Mouse (Mus musculus): ENCODE results near the gene Snf8. TPM values are rescaled to one million over a fixed set of nuclear protein-coding genes. Genes with fewer than 3 reads are reported as not detected.

The Snf8 gene
- total RNA-seq (2021): 100 to 1,000 TPM in 1 of 2 experiments, 10 to 100 TPM in 1; 99.2 to 113 TPM

DNA sequence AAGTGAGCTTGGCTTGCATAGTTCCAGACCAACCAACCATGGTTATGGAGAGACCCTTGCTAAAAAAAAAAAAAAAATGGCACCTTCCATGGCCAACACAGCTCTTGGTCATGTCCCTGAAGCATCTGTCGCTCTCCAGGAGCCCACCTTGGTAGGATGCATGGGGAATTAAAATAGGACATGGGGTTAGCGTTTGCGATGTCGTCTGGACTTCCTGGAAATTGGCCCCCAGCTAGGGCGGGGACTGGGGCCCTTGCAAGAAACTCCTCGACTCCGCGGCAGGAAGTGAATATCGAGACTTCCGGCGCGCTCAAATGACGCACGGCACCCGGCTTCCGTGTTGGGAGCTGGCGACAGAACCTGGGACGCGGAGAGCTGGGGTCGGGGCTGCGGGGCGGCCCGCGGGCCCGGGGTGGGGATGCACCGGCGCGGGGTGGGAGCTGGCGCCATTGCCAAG lies at the start of gene Snf8:
Snf8 (plus strand) TSS at position 290 of the 457 bp plus-strand sequence.
- intact Hi-C loops (cut with DNase I): loop anchor here (5.0 kb wide), 3 partner anchors 43 to 207 kb away; partner anchors contain the start of gene Atp5g1
- DNase-seq (ENCODE audit: low spot score in 2 of 2): peak; percentile 96

DNA sequence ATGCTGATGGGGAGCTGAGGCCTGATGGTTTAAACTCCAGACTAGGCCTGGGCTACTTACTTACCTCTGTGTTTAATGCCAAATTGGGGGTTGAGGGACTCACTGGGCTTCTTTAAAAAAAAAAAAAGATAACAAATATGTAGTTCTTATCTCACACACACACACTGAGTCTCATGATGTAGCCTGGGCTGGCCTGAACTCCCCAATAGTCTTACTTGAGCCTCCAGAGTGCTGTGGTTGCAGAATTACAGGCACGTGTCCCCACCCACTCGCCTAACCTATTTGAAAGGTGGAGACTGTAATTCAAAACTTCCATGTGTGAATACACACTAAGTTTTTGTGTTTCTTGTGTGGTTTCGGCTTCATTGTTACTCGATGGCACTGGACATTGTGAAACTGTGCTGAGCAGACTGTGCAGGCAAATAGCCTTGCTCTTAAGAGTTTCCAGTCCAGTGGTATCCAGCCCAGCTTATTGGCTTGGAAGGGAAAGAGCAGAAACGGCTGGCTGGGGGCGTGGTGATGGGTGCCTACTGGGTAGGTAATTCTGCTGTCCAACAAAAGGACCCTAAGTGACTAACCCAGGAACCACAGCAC lies 46.7 kb upstream of the Snf8 start:
- intact Hi-C loops (cut with DNase I): no loop called here
- no peak for DNase-seq (ENCODE audit: low spot score in 2 of 2)

DNA sequence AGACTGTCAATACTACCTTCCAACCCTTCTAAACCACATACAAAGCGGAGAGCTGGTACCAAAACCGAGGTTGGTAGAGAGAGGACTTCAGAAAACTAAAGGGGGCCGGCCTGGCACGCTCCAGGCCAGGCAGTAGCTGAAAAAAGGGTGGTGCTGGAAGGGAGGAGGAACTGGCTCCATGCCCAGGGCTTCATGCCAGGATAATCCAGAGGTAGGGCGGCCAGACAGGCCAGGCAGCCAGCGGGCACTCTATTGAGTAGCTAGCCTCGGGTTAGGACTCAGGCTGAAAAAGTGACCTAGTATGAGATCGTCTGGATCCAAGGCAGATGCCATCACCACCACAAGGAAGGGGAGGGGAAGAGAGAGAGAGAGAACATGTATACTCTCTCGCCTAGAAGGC lies 46.2 kb upstream of the Snf8 start:
- no peak for DNase-seq (ENCODE audit: low spot score in 2 of 2)
- intact Hi-C loops (cut with DNase I): no loop called here

DNA sequence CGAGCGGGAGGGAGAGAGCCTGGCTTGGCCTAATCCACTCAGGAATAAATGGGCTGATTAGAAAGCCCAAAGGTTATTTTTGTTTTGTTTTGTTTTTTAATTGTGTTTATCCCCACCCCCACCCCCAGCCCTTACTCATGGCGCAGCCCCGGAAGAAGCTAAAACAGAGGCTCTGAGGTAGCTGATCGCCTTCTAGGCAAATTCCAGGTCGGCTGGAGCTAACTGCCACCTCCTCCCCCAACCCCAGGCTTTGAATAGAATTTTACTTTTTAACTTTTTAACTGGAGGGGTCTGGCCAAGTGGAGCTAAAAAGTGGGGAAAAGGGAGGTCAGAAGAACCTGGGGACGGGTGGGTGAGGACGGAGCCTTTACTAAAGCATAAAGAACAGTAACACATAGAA lies 44.8 kb upstream of the Snf8 start:
- intact Hi-C loops (cut with DNase I): no loop called here

DNA sequence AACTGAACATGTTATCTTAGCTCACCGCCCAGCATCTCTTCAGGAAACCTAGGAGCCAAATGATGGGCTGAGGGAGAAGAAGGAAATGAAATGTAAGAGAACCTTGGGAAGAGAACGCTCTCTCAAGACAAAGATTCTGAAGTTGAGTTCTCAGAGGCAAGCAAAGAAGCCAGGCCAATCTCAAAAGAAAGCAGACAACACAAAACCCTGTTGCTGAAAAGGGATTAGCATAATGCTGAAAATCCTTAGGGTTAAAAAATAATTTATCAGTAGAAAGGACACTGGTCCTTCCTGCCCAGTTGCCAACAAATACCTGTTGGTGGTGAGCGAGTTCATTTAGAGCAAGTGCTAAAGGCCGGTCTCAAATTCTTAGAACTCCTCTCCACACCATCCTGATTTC lies 44.3 kb upstream of the Snf8 start:
- intact Hi-C loops (cut with DNase I): no loop called here
- DNase-seq (ENCODE audit: low spot score in 2 of 2): no peak

More for the DNA sequence above, 44.8 kb upstream of the Snf8 start:
- no peak for DNase-seq (ENCODE audit: low spot score in 2 of 2)

DNA sequence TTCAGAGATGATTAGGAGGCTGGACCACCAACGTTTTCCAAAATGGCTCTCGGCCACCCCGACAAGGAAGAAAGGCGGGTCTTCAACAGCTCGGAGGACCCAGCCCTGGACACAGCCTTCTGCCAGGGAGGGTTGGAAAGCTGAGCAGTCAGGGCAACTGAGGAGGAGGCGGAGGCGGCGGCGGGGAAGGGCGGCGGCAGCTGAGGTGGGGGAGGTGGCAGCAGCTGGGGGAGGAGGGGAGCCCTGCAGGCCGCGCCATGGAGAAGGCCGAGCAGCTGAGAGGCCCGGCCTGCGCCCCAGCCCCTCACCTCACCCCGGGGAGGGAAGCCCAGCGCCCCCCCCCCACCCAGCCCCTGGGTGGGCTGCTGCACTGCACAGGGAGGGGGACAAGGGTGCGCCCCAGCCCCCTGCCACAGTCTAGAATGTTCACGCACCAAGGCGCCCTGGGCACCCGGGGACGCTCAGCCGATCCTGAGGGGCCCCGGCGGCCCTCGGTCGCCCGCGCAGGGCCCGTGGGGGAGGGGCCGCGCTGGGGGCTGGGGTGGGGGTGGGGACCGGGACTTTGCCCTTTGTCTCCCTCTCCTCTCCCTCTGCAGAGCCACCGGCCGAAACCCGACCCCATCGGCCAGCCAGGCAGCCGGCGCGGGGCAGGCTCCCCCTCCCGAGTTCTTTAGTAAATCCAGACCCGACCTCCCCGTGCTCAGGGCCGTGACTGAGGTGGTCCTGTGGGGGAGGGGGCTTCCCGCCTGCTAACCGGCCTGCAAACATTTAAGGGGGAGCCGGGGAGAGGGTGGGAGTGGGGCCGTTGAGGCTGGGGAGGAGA lies 43.6 kb upstream of the Snf8 start:
- no peak for DNase-seq (ENCODE audit: low spot score in 2 of 2)
- intact Hi-C loops (cut with DNase I): no loop called here

DNA sequence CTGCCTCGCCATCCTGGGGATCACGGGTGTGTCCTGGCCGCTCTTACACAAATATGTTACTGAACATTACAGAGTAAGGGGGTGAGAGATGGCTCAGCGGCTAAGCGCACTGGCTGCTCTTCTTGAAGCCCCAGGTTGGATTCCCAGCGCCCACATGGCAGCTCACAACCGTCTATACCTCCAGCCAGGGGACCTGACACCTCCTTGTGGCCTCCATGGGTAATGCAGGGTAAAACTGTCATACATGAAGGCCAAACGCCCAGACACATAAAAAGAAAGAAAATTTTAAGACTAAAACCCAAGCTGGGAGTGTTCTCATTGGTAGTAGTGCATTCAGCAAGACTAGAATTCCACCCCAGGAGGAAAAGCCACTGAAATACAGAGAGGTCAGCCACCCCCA lies 40.5 kb upstream of the Snf8 start:
- intact Hi-C loops (cut with DNase I): no loop called here
- no peak for DNase-seq (ENCODE audit: low spot score in 2 of 2)

DNA sequence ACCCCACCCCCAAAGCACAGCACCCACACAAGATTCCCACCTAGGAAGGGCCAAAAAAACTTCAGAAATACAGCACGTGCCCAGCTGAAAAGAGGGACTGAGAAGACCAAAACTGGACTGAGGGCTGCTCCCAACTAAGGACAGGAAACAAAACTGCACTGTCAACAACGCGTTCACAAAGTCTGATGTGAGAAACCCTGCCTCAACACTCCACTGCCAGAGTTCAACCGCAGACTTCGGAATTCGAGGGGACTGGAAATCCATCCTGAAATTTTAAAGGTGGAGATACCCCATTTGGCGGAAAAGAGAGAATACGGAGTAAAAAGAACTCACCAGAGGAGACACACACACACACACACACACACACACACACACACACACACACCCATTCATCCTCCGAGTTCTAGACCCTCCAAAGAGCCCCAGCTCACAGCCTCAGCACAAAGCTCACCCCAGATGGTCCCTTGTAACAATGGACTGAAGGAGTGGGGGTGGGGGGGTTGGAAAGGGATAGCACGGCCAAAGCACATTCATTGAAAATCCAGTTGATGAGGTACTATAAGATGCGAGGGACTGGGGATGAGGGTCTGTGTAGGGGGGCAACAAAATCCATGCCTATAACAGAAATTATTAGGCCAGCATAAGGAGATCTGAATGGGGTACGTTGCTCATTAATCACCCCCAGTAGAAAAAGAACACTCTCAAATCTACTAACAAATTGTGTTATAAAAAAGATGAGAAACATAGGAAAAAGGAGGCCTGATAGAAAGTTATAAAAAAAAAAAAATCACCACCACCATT lies 31.4 kb upstream of the Snf8 start:
- DNase-seq (ENCODE audit: low spot score in 2 of 2): no peak
- intact Hi-C loops (cut with DNase I): loop anchor here (10.0 kb wide), 4 partner anchors 172 to 858 kb away; partner anchors contain the start of genes Dlx4 and Hoxb4

DNA sequence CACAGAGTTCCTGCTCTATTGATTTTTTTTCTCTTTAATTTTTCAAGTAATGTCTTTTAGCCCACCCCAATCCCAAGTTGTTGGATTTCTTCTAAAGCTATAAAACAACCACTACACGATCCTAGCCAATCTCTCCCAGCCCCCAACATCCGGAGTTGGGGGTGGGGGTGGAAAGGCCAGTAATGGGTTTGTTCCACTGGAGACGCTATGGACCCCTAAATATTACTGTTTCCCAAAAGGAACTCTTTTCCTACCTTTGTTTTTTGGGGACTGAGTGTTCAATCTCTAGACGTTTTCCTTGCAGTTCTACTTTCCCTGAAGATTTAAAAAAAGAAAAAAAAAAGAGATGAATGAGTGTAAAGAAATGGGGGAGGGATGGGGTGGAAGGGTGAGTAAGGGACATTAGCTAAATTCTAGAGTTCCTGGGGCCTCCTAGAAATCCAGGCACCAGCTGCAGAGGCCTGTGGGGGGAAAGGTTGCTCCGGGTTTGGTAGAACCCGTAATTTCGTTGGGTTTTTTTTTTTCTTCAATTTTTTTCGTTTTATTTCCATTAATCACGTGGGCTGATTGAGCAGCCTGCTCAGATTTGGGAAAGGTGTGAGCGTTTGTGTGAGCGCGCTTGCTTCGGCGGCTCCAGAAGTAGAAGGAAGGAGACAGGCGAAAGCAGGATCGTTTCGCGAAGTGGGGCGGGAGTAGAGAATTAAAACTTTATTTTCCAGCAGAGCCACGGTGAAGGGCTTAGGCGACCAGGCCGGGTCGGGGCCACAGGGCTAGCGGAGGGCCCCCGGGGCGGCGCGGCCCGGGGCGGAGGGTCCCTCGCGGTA lies 30.5 kb upstream of the Snf8 start:
- intact Hi-C loops (cut with DNase I): loop anchor here (10.0 kb wide), 4 partner anchors 171 to 859 kb away; partner anchors contain the start of genes Dlx4 and Hoxb4
- DNase-seq (ENCODE audit: low spot score in 2 of 2): no peak

DNA sequence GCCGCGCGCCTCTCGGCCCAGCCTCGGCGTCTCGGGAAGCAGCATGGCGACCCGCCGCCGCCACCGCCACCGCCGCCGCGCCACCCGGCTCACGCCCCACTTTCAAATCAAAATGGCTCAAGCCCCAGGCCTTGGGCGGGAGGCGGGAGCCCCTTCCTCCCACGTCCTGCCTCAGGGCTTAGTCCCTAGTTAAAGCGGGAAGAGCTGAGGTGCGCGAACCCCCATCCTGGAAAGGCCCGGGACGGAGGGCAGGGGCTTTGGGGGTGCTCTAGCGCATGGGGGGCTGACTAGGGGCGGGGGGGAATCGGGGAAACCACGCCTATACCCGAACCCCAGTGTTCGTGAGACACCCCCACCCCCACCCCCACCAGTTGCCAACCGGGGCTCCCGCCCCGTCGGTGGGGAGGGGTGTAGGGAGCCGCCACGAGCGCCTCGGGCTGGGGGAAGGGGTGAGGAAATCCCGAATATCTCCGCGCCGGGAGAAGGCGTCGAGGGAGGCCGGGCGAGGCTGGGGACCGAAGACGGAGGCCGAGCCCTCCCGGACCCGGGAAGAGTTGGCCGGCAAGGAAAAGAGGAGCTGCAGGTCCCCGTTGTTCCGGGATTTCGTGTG lies 29.8 kb upstream of the Snf8 start:
- intact Hi-C loops (cut with DNase I): loop anchor here (5.0 to 10.0 kb wide), 6 partner anchors 93 to 860 kb away; partner anchors contain the start of genes B4galnt2, Dlx4 and Hoxb4
- DNase-seq (ENCODE audit: low spot score in 2 of 2): no peak

DNA sequence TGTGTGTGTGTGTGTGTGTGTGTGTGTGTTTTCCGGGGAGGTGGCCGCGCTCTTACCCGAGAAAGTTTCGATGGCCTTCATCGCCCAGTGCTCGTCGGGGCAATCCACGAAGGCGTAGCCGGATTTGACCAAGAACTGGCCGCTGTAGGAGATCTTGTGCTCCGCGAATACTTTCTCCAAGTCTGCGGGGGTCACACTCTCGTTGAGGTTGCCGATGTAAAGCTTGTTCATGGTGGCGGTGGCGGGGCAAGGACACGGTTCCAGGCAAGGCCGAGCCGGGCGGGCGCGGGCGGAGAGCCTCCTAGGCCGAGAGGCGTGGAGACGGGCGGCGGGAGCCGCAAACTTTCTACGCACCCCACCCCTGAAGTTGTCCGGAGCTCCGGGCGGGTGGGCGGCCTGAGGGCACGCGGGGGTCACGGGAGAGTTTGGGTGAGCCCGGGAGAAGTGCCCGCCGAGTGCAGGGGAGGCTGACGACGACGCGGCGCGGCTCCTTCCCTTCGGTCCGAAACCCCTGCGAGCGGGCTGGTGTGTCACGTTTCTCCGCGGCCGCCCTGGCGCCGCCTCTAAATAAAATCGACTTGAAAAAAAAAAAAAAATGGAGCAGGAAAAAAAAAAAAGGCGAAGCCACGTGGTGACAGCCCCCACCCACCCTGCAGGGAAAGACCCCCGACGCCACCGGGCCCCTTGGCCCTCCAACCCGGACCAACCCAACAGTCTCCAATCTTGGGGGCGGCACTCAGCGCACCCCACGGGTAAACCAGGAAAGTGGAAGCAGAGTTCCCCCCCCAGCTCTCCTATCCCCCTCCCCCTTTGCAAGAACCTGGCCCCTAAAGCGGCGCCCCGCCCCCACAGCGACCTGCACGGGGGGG lies 29.0 kb upstream of the Snf8 start, which contains the start of gene Igf2bp1:
Igf2bp1 (minus strand) TSS at position 538 of the 869 bp plus-strand sequence.
- intact Hi-C loops (cut with DNase I): loop anchor here (5.0 to 10.0 kb wide), 6 partner anchors 93 to 861 kb away; partner anchors contain the start of genes B4galnt2, Dlx4 and Hoxb4

DNA sequence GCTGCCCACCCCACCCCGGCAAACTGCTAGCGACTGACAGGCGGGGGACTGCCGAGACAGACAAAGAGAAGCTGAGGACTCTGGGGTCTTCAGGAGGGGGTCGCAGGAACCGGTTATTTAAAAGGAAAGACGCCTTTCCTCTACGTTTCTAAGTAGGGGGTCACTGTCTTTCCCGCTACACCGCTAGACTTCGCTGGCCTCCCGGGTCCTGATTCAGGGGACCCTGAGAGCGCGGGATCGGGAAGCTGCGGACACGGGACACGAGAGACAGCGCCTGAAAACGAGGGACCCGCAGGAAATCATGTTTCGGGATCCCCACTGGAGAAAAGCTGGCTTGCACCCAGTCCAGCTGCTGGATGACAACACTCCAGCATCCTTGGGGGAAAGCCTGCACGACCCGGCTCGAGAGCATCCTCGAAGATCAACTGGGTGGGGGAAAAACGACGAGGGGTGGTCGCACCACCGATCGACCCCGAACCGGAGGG lies 28.3 kb upstream of the Snf8 start:
- intact Hi-C loops (cut with DNase I): loop anchor here (5.0 to 10.0 kb wide), 6 partner anchors 94 to 862 kb away; partner anchors contain the start of genes B4galnt2, Dlx4 and Hoxb4
- no peak for DNase-seq (ENCODE audit: low spot score in 2 of 2)

More for the DNA sequence above, 29.0 kb upstream of the Snf8 start, which contains the start of gene Igf2bp1:
- no peak for DNase-seq (ENCODE audit: low spot score in 2 of 2)

DNA sequence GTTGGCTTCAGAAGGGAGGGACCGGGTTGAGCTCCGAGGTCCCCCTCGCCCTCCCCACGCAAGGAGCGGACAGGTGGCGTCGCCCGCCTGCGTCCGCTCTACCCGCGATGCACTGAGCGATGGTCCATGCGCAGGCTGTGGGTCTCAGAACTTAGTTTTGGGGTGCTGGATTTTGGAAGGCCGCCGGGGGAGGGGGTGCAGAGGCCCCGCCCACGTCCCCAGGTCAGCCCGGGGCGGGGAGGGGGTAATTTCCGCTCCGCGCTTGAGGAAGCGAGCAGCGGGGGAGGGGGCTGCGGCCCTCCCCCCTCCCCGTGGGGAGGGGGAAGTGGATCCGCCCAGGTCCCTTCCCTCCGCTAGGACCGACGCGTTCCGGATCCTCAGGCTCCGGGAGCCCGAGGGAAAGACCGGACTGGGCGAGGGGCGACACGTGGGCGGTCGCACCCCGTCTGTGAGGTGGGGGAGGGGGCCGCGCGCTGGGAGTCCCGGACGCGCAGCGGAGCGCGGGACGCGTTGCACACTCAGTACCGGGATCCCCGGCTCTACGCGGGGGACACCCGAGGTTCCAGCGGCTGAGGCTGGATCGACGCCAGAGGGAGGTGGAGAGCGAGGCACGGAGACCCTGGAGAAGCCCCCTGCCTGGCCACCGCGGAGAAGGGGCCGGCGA lies 27.7 kb upstream of the Snf8 start:
- DNase-seq (ENCODE audit: low spot score in 2 of 2): no peak
- intact Hi-C loops (cut with DNase I): loop anchor here (5.0 to 10.0 kb wide), 6 partner anchors 95 to 862 kb away; partner anchors contain the start of genes B4galnt2, Dlx4 and Hoxb4

DNA sequence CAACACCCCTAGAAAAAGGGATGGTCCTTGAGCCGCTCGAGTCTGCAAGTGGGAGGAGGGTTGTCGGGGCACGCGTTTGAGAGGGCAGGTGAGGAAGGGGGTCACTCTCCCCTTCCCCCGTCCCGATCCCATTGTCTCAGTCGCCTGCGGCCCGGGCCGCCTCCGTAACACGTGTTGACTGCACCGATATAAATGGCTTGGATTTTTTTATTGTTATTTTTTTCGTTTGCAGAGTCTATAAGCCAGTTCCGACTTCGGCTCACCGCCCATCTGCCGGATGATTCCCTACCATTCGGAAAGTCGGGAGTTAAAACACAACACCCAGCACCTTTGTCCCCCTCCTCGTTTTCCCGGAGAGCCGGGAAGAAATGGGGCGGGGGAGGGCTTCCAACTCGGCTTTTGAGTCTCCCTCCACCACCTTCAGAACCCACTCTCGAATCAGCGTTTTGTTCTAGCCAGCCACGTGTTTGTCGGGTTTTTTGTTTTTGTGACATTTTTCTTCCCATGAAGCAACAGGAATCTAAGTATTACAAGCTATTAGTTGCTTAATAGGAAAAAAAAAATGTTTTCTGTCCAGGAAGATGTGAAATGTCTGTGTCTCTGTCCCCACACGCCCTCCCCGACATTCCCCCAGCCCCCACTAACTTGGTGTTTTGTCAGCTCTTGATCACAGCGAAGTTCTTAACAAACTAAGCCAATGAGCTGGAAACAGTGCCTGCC lies 27.0 kb upstream of the Snf8 start:
- no peak for DNase-seq (ENCODE audit: low spot score in 2 of 2)
- intact Hi-C loops (cut with DNase I): loop anchor here (5.0 to 10.0 kb wide), 6 partner anchors 95 to 863 kb away; partner anchors contain the start of genes B4galnt2, Dlx4 and Hoxb4

DNA sequence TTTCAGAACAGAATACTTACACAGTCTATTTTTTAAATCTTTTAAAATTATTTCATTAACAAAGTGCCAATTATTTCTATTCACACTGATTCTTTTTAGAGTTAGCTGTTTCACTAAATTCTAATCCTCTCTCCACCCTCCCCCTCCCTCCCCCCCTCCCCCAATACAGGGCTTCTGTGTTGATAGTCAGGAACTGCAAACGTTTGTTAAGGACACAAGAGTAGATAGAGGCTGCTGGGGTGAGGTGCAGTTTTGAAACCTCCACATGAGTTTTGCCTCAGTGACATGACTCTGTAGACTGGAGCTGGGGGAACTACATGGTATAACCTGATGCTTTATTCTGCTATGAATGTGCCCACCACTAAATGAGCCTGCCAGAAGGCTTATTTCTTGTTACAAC lies 25.9 kb upstream of the Snf8 start:
- no peak for DNase-seq (ENCODE audit: low spot score in 2 of 2)
- intact Hi-C loops (cut with DNase I): loop anchor here (5.0 to 10.0 kb wide), 6 partner anchors 97 to 864 kb away; partner anchors contain the start of genes B4galnt2, Dlx4 and Hoxb4

DNA sequence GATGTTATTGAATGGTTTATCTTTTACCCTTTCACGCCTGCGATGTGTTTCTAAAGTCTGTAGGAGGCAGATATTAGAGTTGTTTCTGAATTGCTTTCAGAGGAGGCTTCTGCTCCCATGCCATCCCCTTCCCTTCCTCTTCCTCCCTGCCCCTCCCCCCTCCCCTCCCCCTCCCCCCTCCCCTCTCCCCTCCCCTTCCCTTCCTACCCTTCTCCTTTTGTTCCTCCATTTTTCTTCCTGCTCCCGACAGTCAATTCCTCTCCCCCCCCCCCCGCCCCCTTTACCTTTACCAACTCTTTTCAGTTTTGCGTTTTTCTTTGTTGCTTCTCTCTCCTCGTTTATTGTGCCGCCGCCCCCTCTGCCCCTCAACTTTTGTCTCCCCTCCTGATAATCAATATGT lies 22.7 kb upstream of the Snf8 start:
- intact Hi-C loops (cut with DNase I): no loop called here

More for the DNA sequence above, 22.7 kb upstream of the Snf8 start:
- no peak for DNase-seq (ENCODE audit: low spot score in 2 of 2)

All from left cerebral cortex, postnatal 36 days (tissue).